Comparison of ENCODE assay signal across 18 mouse cellular contexts in genomic region chr10:111755964-111756363, GRCm38 (mm10).
"Had no signal": no experiment of that assay in that cellular context is flagged by ENCODE, and none has a peak within 500 bp of the region (broad histone marks: within the 10 kb centered on the region; RNA-seq: fewer than 3 reads in every experiment).

No protein-coding gene starts in this region.

- H3K9ac ChIP-seq: limb, embryonic 12.5 days; limb, embryonic 15.5 days; liver, embryonic 15.5 days; midbrain, embryonic 12.5 days; midbrain, embryonic 15.5 days; neural tube, embryonic 13.5 days had no signal

- H3K4me2 ChIP-seq: limb, embryonic 12.5 days; limb, embryonic 15.5 days; liver, embryonic 11.5 days; liver, embryonic 15.5 days; midbrain, embryonic 12.5 days; midbrain, embryonic 15.5 days; neural tube, embryonic 13.5 days had no signal

- H3K4me1 ChIP-seq: limb, embryonic 12.5 days; limb, embryonic 15.5 days; liver, embryonic 15.5 days; midbrain, embryonic 12.5 days; midbrain, embryonic 15.5 days; neural tube, embryonic 13.5 days had no signal

- DNase-seq: kidney, adult 18-20 months; kidney, adult 9 months; kidney, postnatal 14 days; kidney, postnatal 4 days; left cerebral cortex, postnatal 4 days; lung, adult 2 months; lung, postnatal 14 days; lung, postnatal 4 days; thymus, adult 18-20 months; thymus, postnatal 4 days had no signal

- H3K27ac ChIP-seq: limb, embryonic 12.5 days; limb, embryonic 15.5 days; liver, embryonic 15.5 days; midbrain, embryonic 12.5 days; midbrain, embryonic 15.5 days; neural tube, embryonic 13.5 days had no signal

- H3K36me3 ChIP-seq: limb, embryonic 12.5 days; limb, embryonic 15.5 days; liver, embryonic 15.5 days; midbrain, embryonic 12.5 days; midbrain, embryonic 15.5 days; neural tube, embryonic 13.5 days had no signal

- H3K4me3 ChIP-seq: limb, embryonic 12.5 days; limb, embryonic 15.5 days; liver, embryonic 15.5 days; midbrain, embryonic 12.5 days; midbrain, embryonic 15.5 days; myocyte; neural tube, embryonic 13.5 days had no signal

- H3K9me3 ChIP-seq: limb, embryonic 12.5 days; limb, embryonic 15.5 days; liver, embryonic 15.5 days; midbrain, embryonic 12.5 days; midbrain, embryonic 15.5 days; neural tube, embryonic 13.5 days had no signal

- H3K27me3 ChIP-seq: limb, embryonic 12.5 days; limb, embryonic 15.5 days; liver, embryonic 15.5 days; midbrain, embryonic 12.5 days; midbrain, embryonic 15.5 days; neural tube, embryonic 13.5 days had no signal

- ATAC-seq: midbrain, embryonic 15.5 days had no signal
